Mouse (Mus musculus) B cell, adult 2 months (primary cell): ENCODE data around the gene St6galnac3.

Experiments used
- DNase-seq, 2 experiments: peaks; one replicate each; pipeline ENCODE4 v3.0.0; 2022

The St6galnac3 gene

DNA sequence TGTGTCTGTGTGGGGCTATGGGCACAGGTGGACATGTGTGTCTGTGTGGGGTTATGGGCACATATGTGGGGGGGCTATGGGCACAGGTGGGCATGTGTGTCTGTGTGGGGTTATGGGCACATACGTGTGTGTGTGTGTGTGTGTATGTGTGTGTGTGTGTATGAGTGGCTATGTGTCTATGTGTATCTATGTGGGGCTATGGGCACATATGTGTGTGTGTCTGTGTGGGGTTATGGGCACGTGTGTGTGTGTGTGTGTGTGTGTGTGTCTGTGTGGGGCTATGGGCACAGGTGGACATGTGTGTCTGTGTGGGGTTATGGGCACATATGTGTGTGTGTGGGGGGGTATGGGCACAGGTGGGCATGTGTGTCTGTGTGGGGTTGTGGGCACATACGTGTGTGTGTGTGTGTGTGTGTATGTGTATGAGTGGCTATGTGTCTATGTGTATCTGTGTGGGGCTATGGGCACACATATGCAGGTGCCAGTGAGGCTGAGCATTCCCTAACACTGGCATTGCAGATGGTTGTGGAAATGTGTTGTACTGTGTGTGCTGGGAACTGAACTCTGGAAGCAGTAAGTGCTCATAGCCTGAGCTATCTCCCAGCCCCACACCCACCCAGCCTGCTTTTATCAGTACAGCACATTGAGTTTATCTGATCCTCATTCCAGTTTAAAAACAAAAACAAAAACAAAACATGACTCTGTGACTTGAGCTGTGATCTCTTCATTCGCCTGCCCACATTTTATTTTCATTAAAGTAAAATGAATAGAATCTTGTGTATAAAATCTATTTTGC is 8.6 kb upstream of the St6galnac3 start:
- DNase-seq, result no peak

DNA sequence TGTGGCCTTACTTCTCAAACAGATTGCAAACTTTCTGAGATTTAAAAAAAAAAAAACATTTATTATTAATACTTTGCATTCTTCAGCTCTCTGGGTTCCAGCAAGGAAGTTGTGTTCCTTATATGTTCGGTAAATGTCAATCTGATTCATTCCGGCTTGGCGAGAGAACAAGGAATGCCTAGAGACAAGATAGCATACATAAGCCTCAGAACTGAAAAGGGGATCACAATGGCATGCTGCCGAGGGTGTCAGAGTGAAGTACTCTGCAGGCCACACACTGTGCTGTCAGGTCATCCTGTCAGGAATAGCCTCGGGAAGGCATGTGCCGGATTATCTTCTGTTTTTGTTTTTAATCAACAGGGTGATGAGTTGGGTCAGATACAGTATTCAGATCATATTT is 7.8 kb upstream of the St6galnac3 start:
- DNase-seq, result no peak

DNA sequence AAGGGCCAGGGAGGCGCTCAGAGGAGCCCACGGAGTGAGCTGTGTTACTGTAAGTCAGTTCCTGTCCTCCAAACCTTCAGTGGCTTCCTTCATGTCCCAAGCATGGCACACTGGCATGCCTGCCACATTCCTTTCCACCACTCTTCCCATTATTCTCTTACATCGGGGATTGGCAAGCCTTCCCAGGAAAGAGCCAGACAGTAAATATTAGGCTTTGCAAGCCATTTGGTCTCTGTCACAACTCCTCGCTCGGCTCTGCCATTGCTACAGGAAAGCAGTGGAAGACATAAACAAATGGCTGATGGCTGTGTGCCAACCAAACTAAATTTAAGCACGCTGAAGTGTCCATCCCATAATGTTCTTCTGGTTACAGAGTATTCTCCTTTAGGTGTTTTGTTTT is 7.1 kb upstream of the St6galnac3 start:
- no peak for DNase-seq

DNA sequence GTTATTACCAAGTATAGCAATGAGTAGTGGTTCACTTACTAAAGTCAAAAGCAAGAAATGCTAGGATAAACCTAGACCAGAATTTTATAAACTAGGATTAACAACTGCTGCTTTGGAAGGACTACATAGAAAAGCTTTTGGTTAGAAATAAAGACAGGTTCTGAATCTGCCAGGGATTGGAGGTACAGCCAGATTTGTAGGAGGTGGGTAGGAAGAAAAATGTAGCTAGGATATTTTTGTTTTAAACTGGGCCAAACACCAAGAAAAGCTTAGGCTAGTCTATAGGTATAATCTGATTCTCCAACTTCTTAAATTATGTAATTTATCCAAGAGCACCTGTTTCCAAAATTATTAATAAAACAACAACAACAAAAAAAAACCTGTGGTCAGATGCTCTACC is 3.6 kb upstream of the St6galnac3 start:
- DNase-seq, result no peak

DNA sequence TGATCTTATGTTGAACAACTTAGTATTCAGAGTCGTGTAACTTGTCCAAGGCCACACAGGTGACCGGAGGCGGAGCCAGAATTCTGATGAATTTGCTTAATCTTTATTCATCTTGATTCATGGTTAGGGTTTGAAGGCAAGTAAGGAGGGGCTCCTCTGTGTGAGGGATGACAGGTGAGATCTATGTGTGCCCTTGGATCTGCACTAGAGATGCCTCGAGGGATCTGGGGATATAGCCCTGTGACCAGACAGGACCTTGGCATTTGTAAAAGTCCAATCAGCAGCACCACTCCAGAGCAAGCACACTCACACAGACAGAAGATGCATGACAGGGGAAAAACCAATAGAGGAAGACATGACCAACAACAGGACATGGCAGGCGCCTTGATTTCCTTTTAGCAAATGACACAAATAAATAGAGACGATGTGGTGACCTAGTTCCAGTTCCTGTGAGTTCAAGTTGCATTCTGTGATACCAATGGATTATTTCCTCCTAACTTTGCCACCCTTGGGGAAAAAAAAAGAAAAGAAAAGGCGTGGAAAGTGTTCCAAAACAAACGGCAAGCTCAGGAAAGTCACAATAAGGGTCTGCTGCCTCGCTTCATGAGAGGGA is 1.4 kb downstream of the St6galnac3 start:
- no peak for DNase-seq

DNA sequence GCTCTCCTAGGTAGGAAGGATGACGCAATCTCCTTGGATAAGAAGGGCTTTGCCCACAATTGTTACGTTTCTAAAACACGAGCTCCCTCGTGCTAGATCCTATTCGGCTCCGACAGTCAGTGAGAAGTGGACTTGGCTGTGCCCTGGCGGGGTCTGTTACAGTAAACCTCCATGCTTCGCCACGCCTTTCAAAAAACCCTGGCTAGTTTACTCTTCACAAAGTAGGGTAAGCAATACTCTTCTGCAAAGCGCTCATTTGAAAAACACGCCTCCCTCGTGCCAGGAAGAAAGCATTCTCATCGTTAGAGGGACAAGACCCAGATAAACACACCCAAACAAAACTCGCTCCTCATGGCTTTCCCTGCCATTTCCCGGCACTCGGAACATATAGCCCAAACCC is 3.4 kb downstream of the St6galnac3 start:
- DNase-seq, result no peak

DNA sequence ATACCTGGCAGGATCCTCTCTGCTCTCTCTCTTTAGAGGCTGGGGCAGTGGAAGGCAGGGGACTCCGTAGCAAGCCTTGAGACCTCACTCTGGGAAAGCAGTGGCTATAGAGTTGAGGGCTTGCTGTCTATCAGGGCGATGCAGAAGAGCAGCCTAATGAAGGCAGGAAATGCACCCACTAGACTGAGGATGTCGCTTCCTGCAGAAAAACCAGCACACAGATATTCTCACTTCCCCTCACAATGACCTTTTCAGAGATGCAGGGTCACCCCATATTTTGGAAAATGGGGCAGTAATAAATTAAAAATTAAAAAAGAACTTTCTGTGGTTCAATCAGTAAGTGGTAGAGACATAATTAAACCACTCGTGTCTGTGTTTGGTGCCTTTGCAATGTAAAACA is 4.1 kb downstream of the St6galnac3 start:
- DNase-seq, result no peak

DNA sequence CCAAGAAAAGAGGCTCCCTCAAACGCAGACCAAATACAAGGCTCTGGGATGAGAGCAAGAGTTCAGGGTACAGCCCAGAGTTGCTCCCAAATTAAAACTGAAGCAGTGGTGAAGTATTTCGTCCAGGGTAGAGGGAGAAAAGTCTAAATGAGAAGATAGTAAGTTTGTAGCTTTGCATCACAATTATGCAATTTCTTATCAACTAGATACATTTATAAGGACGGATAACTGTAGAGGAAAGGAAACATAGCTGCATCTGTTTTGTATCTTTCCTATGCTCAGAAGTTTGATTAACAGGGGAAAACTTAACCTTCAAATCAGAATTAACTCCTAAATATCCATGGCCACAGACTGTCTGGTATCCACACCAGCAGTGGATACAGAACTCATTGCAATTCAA is 4.7 kb downstream of the St6galnac3 start:
- no peak for DNase-seq

DNA sequence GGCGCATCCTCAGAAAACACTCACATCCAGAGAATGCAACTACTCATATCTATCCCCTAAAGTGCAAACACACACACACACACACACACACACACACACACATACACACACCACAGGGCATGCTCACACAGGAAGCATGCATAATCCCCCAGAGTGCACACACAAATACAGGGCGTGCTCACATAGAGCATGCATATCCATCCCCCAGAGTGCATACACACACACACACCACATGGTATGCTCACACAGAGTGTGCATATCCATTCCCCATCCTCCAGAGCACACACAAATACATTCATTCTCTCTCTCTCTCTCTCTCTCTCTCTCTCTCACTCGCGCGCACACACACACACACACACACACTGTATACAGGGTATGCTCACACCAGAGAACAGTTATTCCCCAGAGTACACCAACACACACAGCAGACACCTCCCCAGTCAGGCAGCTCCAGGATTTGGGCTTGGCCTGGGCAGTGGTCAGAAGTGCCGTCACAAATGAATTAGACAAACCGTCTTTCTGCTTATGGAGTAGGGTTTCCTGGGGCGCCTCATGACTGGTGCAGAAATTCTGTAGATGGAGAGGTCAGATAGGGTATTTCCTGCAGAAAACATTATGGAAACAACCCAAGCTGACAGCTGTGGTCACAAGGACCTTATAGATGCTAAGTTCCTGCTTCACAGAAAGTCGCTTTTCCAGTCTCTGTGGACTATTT is 5.6 kb downstream of the St6galnac3 start:
- DNase-seq, result peak in 1 of 2 experiments; percentile 3

DNA sequence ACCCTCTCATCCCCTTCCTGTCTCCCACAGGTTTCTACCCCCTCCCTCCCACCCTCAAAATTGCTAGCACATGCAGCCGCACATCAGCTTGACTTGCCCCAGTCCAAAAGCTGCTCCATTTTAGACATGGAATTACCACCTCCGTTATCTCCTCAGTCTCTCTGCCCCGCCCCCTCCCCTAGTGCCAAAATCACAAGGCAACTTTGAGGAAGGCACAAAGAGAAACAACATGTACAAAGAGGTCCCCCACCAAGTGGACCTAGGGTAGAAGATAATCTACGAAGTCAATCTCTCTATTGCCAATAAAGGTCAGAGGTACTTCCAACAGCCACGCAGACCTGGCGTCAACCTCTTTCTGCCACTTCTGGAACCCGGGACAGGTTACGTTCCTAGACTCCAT is 6.2 kb downstream of the St6galnac3 start:
- DNase-seq, result no peak

DNA sequence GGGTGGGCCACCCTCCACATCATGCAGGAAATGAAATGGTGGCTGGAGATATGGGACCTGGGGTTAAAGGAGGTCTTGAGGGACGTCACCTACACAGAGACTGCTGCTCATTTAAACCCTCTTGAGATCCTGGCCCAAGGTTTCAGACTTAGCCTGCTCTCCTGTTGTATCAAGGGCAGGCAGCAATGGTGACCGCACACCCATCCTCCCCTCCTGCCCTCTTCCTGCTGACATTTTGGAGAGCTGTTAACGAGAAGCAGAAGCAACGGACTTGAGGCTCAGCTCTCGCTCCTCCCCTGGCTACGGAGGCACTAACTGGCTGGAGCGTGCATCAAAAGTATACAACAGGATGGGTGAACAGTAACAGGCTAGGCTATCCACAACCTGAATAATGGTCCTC is 7.2 kb downstream of the St6galnac3 start:
- no peak for DNase-seq

DNA sequence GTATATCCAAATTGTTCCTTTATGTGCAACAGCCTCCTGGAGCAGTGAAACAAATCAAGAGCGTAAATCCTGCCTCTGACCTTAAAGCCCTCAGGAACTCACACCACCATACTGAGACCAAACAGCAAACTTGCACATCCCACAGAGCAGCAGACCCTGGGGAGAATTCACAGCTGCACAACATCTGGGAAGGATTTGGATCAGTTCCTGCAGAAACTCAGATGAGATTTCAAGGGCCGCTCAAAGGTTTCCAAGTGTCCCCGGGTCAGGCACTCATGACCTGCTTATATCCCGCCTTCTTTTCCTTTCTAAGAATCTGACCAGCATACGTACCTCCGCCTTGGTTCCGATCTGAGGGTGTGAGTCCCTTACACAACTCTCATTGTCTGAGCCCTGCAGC is 9.3 kb downstream of the St6galnac3 start:
- no peak for DNase-seq

DNA sequence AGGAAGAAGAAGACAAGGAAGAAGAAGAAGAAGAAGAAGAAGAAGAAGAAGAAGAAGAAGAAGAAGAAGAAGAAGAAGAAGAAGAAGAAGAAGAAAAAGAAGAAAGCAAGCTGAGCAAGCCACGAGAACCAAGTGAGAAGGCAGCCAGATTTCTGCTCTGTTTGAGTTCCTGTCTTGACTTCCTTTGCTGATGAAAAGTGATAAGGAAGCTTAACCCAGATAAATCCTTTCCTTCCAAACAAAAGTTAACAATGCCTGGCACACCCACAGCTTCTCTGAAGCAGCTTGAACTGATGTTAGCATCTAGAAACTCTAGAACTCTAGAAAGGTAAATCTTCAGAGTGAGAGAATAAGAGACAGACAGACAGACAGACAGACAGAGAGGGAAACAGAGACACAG is 14.4 kb downstream of the St6galnac3 start:
- DNase-seq, result no peak

DNA sequence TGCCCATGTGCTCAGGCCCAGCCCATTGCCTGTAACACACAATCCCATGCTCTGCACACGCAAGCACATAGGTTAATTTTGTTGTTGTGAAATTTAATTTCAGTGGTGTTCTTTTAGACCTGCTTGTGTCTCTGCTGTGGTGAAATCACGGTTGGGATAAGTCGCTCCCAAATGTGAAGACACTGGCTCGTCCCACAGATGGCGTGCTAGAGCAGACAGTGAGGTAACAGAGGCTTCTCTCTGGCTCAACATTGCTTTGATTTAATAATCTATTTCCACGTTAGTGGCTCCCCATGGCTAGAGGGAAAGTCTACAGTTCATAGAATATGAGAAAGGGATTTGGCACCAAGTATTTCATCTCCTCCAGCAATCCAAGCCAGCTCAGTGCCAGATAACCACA is 17.3 kb downstream of the St6galnac3 start:
- no peak for DNase-seq

DNA sequence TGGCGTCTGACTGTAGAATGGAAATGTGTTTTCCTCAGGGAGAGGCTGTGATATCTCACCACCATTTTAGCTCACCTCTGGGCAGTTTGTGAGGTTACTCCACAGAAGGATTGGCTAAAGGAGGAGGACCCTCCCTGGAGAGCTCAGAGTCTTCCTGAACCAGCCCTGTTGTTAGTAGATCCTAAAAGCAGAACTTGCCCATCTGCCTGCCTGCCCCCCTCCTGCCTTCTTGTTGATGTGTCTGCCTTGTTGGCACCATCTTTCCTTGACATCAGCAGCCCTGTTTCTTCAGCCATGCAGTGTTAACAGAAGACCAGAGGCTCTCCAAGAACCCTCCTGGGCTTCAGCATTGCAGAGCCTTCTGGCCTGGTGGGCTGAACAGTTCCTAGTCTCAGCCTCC is 18.1 kb downstream of the St6galnac3 start:
- no peak for DNase-seq

DNA sequence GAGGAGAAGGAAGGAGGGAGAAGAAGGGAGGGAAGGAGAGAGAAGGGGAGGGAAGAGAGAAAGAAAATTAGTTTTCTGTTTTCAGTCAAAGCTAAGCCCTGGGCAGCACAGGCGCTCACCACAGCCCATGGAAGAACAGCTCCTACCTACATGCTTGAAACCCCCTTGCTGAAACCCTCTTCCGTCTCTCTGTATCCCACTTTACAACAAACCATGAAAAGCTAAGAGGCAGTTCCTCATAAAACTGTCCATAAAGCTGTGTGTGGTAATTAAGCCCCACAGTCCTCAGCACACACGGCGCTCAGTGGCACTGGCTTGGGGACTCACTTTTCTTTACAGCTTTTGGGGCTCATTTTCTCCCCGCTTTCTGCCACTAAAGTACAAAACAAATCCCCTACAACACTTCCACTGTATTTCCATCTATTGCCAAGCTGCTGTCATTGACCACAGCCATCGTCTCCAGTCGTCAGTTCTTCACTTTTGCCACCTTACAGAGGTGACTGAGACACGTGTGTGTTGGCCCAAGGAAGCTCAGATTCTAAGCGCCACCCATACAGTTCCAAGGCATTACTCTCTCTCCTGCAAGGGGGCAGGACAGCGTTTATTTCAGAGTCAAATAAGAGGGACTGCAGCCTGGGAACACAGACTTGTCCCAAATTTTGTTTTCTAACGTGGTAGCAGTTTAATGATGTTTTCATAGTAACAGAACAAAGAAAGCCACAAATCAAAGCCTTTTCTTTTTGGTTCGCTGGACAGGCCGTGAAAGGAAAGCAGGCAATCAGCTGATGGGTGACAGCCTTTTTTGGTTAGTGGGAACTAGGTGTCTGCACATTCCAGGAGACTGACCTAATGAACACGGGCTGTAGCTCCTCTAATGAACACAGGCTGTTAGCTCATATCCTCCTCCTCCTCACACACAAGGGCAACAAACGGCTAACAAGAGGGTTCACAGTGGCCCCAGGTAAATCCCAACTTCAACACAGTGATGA is 22.9 kb downstream of the St6galnac3 start:
- no peak for DNase-seq

DNA sequence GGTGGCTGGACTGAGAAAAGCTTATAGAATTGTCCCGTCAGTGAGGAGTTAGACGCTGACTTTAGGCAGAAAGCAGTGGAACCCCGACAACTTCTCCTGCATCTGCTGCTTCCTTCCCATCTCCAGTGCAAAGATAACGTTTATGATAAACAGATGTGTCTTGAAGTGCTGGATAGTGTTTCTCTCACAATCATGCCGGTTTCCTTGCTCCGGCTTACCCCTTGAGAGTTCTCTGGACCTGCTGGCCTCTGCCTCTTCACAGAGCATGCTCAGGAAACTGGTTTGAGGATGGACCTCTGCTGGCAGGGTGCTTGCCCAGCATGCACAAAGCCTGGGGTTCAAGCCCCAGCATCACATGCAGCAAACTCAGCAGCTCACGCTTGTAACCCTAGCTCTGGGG is 23.8 kb downstream of the St6galnac3 start:
- no peak for DNase-seq

DNA sequence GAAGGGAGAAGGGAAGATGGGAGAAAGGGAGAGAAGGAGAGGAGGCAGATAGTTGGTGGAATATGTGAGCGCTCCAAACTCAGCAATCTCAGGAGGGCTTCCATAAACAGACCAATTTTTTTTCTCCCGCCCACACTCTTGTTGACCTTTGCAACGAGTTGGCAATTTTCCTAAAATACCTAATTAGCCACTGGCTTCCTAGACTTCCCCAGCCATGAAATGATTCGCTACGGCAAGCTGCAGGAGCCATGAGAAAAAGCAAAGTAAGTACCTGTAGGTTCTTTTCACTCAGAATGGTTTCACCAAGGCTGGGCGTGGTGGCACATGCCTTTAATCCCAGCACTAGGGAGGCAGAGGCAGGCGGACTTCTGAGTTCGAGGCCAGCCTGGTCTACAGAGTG is 25.9 kb downstream of the St6galnac3 start:
- no peak for DNase-seq

DNA sequence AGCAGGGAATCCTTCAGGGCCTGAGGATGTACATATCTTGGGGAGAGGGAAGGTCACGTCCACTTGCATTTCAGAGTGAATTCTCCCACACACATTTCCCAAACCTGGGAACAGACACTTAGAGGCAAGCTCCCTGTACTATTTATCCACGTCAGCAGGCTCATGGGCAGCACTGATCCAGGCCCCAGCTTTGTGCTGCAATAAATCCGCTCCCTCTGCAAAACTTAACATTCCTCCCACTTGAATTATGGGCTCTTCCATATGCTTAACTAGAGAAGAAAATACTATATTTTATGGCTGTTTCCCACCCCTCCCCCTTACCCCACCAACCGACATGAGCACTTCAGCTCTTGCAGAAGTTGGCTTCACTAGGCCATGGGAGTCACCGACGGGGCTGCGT is 32.0 kb downstream of the St6galnac3 start:
- DNase-seq, result no peak

DNA sequence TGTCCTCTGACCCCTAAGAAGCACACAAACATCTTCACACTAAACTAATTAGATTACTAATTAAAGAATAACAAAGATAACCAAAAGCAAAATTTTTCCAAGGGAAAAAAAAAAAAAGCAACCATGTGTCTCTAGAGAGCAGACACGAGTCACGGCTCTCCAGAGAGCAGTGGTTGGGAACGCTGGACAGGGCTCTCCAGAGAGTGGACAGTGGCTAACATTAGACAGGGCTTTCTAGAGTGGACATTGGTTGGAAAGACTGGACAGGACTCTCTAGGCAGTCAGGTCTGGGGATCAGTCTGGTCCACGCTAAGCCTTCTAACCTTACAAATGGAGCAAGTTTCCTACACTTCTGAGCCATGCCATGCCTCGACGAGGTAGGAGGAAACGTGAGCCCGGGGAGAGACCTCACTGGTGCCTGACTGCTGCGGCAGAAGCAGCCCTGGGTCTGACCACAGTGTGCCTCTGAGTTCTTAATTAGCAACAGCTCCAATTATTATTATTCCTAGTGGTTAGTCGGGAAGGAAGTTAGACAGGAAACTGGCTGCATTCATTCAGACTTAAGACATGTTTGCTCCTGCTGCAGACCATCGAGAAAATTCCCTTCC is 32.7 kb downstream of the St6galnac3 start:
- DNase-seq, result no peak

DNA sequence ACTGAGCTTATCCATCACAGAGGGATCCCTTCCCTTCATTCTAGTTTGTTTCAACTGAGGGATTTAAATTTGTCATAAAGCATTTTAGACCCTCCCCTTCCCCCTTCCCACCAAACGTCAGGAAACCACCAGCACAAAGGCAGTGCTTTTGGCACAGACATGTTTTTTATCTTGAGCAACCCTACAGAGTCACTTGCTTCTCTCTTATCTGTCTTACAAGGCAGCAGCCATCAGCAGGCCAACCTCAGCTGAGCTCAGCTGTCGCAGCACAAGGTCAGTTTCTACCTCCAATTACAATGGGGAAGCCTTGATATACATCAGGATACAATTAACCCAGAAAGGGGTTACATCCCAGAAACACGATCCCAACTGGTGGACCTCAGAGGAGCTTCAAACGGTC is 33.4 kb downstream of the St6galnac3 start:
- no peak for DNase-seq

DNA sequence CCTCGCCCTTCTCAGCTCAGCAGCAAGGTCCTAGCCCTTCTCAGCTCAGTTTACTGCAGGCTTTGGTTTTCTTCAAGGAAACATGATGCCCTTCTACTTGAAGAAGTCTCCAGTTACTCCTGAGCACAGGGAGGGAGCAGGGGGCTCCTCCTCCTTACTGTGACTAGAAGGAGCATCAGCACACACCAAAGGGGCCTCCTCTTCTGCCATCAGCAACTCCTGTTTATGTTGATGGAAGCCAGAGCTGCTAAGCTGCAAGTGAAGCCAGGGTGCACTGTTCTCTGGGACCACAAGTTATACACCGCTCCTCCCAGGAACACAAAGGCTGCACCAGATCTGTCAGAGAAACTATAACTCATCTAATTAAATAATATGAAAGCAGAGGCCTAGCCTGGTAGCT is 34.4 kb downstream of the St6galnac3 start:
- DNase-seq, result no peak
